Mouse (Mus musculus) retina, postnatal 7 days (tissue): ENCODE data around the gene Slco3a1.

ENCODE experiments used
- DNase-seq: peaks from one replicate; pipeline ENCODE4 v3.0.0-alpha.2; 2012; ENCODE audit warnings: low read depth, low spot score

Slco3a1 gene

DNA sequence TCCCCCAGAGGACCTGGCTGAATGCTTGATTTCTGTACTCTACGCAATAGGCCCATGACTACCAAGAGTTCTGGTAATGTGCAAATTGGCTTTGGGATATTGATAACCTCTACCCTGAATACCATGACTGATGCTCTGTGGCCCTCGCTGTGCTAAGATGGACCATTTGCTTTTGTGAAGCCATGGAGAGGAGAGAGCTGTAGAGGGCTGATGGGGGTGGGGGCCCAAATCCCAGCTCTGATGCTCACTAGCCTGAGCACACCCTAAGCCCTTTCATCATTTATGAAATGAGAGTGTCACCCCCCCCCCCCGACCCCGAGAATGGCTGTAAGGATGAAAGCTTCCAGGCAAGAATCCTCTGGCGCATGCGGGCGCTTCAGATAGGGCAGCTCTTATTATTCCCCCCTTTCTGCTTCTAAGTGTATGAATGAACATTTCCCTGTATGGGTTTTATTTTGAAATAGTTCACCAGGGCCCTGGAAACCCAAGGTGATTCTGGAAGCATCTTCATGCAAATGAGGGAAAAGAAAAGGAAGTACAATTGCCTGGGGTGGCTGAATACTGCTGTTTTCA is 206.2 kb downstream of the Slco3a1 start:
- DNase-seq = no peak

GRCm38 (mm10) chr7:74347026-74347425 is 207.6 kb downstream of the Slco3a1 start:
- no peak for DNase-seq

GRCm38 (mm10) chr7:74346451-74346850 is 208.1 kb downstream of the Slco3a1 start:
- no peak for DNase-seq

- DNase-seq = no peak
Measured at GRCm38 (mm10) chr7:74341149-74341805, 213.3 kb downstream of the Slco3a1 start.

DNA sequence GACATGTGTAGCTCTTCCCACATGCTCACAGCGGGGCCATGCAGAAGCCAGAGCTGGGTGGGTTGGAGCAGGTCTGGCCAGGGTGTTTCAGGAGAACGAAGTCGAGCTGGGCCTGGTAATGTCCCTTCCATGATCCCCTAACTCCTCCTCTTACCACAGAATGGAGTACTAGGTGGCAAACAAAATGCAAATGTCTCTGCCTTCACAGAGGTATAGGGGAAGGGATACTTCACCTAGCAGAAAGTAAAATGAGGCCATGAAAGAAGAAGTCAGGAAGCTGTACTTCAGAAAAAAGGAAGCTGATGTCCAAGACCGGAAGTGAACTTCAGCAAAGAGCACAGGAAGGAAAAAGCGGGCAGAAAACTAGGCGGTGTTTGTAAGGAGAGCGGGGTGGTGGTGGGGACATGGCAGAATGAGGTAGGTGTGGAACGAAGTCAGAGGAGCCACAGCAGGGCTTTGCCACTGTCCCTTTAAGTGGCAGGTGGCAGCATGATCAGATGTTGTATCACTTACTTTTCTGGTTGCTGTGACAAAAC is 214.1 kb downstream of the Slco3a1 start:
- DNase-seq = no peak

DNA sequence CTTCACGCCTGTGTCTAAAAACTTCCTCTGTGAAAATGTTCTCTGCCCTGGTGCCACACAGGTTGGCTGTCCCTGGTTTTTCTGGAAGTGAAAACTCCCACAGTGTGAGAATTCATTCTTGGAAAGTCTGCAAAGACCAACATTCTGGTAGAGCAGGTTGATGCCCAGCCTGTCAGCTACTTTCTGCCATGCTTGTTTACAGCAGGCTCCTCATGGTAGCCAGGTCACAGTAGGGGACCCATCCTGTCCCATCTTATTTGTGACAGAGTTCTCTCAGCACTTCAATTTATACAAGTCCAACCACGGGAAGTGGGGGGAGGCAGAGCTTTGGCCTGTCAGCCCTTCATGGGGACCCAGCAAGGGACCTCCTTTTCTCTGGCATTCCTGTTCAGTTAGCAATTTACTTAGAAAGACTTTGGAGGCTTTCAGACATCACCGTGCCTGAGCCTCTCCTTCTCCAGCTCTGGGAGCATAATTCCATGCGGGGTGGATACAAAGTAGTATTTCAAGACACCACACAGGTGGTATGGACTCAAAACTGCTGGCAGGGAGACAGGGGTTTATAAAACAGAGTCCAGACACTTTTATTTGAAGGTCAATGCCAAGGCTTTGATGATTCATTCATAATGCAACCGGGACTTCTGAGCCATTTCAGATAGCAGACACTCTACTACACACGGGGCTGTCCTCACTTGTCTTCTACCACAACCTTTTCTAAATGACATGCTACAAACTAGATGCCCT is 216.7 kb downstream of the Slco3a1 start:
- no peak for DNase-seq

GRCm38 (mm10) chr7:74332323-74332722 is 222.3 kb downstream of the Slco3a1 start:
- DNase-seq = no peak

- DNase-seq = no peak
Measured at GRCm38 (mm10) chr7:74330858-74331726, 223.5 kb downstream of the Slco3a1 start.

GRCm38 (mm10) chr7:74330117-74330857 is 224.3 kb downstream of the Slco3a1 start:
- no peak for DNase-seq

GRCm38 (mm10) chr7:74329004-74329403 is 225.6 kb downstream of the Slco3a1 start:
- no peak for DNase-seq

DNA sequence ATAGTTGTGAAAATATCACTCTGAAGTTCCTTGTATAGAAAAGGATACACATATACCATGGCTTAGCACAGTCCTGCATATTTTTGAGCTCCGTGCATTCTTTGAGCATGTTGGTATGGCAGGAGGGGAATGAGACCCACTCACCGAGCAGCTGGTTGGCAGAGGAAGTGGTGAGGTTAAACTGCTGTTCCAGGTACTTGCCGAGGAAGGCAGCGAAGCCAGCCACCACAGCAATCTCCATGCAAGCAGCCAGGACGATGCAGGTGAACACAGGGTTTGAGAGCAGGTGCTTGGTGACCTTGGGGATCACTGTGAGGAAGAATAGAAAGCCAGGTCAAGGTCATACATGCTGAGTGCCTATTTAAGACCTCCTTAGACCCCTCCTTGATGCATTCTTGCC is 226.9 kb downstream of the Slco3a1 start:
- DNase-seq = no peak

DNA sequence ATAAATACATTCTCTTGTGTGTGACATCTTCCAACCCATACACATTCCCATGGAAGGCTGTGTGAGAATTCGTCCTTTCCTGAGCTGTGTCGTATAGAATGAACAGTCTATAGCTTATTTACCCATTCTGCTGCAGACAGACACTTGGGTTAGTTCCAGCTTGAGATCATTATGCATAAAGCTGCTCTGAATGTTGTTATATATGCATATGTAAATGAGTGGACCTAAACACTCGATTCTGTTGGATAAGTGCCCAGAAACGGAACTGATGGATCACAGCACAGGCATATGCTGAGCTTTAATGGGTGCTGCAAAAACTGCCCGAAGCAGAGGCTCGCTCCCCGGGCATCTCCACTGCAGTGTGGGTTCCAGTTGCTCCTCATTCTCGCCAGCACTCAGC is 229.5 kb downstream of the Slco3a1 start:
- no peak for DNase-seq

GRCm38 (mm10) chr7:74323683-74324082 is 230.9 kb downstream of the Slco3a1 start:
- DNase-seq = no peak

DNA sequence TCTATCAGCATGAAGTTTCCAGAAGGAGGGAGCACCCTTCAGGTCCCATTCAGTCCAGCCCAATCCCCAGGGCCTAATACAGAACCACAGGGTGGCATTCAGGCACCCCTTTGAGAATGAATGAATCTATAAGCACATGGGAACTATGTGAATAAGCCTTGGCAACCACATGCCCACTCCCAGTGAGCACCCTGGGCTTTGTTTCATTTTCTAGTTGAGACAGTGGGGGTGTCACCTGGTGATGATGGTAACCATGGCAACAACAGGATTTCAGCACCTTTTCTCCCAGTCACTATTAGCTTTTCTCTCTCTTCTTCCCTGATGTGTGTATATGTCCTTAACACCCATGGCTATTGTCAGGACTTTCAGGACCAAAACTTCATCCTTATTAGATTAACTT is 231.4 kb downstream of the Slco3a1 start:
- no peak for DNase-seq

DNA sequence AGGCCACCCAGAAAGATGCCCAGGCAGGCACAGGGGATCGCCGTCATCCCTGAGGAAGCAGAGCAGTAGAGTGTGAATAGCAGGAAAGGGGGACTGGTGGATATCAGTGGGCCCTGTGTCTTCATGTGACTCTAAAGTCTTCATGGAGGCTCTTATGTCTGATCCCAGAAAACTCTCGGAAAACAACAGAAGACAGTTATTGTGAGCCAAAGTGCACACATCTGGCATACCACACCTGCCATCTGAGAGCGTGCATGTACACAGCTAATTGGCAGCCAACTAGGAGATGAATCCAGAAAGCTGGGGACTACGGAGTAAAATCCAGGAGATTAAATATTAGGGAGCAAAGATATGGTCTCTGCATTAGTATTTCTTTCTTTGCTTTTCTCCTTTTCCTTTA is 233.9 kb downstream of the Slco3a1 start:
- DNase-seq = no peak

GRCm38 (mm10) chr7:74315836-74316435 is 238.6 kb downstream of the Slco3a1 start:
- no peak for DNase-seq

DNA sequence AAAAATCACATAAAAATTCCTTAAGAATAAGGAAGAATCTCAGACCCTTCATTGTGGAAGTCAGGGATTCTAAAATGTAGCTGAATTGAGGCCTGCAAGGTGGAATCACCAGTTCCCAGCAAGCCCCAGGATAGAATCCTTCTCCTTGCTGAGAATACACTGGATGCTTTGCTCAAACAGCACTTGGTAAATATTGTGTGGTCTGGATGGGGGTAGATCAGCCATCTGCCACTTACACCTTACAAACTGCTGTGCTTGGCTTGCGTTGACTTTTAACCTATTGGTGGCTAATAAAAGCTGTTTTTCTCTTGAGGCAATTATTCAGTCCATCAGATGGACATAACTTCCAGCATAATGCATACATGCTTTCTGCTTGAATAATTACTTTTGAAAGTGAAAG is 240.3 kb downstream of the Slco3a1 start:
- no peak for DNase-seq

DNA sequence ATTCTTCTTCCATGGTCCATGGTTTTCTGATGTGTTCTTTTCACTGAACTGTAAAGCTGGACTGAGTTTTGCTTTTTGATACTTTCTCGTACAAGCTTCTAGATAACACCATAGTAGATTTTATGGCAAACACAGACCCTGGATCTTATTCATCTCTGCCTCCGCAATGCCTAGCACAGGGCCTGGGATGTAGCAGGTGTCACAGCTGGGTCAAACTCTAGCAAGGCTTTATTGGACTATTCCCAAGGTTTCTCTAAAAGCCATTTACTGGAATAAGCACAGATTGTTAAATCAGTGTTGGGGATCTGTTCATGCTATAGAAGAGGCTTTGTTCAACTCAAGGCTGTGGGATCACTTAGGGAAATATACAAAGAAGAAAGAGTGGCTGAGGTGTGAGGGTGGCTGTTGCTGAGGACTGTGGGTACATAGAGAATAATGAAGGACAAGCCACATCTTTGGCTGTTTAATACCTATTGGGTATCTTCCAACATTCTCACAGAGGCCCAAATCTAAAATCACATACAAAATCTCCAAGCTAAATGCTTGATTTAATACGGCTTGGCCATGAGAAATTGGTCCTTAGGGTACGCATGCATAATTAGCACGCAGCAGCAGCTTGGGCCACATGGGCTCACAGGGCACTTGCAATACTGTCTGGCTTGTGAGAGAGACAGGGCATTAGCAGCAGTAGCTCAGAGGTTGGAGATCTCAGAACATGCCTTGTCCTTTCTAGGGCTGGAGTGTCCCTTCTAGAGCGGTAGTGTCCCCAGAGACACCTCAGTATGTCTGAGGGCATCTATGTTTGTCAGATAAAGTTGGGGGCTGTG is 241.1 kb downstream of the Slco3a1 start:
- no peak for DNase-seq

GRCm38 (mm10) chr7:74311536-74311935 is 243.0 kb downstream of the Slco3a1 start:
- DNase-seq = no peak
